Mouse (Mus musculus): ENCODE data around the gene Itpripl2. TPM values are rescaled to one million over a fixed set of nuclear protein-coding genes. Genes with fewer than 3 reads are reported as not detected.

The Itpripl2 gene
- 0.96 and 1.0 TPM in 2 replicates for polyA plus RNA-seq (2015; fragmentation: Nextera tagmentation; extraction: Ambion mirVana)

DNA sequence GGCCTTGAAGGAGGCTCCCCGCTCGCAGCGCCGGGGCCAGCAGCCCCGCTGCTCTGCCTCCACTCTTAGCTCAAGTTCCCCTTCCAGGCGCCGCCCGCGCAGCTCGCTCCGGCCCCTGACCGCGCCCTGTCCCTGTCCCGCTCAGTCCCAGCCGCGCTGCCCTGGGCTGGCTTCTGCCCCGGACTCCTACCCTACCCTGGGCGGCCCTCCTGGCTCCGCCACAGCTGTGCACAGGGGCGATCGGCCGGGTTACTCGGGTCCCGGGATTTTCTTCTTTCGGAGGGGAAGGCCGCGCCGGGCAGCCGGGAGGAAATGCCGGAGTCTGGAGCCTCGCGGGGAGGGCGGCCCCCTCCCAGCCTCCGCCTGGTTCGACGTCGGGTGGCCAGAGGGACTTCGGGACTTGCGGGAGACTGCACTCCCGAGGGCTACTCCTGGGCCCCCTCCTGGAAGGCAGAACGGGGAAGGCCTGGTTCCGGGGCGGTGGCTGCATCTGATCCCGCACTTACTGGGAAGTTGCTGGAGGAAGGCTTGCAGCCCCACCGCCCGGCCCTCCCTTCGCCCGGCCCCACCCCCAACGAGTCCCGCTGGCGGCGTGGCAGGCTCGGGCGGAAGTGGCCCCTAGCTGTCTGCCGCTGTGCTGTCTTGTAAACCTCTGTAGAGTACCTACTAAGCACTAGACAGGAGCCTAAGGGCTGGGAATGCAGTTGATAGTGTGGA lies at the start of gene Itpripl2:
Gene Itpripl2 (minus strand): TSS at position 545 of the 717 bp plus-strand sequence.
- H3K9ac ChIP-seq (ENCODE audit: low read depth, low read length): peak within 1 kb of the TSS; percentile 74
- peak; percentile 74 for ATAC-seq (ENCODE audit: low read depth)
- under 1% methylated on average over 50 of the region's 55 CpGs for WGBS (ENCODE audit: insufficient replicate concordance)
- H3K27ac ChIP-seq (ENCODE audit: low read length): peak within 1 kb of the TSS; percentile 81
- peak within 1 kb of the TSS; percentile 68 for H3K4me3 ChIP-seq (ENCODE audit: low read depth, low read length)
- no peaks in the 10 kb centered on the region for H3K36me3 ChIP-seq (ENCODE audit: control insufficient read depth, insufficient read depth)
- H3K9me3 ChIP-seq (replicated peaks; ENCODE audit: control insufficient read depth, low read length): no peaks in the 10 kb centered on the region
- H3K4me2 ChIP-seq (ENCODE audit: low read depth, low read length): peak within 1 kb of the TSS; percentile 58
- H3K4me1 ChIP-seq (ENCODE audit: control insufficient read depth, low read depth, low read length): peaks cover 4% of the 10 kb centered on the region
- peaks cover 14% of the 10 kb centered on the region for H3K27me3 ChIP-seq (ENCODE audit: control insufficient read depth, insufficient read depth, low read depth, low read length)

DNA sequence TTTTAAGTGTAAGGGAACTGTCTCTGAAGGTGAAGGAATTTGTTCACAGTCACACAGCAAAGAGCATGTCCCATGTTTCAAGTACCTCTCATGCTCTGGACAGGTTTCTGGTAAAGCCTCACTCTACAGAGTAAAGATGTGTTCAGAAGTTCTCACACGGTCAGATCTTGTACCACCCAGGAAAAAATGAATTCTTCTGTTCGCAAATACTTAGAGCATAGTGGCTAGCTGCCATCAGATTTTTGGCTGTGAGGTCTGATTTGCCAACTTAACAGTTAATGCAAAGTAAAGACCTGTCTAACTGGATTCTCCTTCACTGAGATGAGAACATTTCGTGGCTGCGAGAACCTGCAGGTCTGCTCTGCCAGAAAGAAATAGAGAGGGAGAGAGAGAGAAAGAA lies 43.3 kb upstream of the Itpripl2 start:
- H3K4me2 ChIP-seq (ENCODE audit: low read depth, low read length): no peak overlapping the region
- H3K27ac ChIP-seq (ENCODE audit: low read length): no peak overlapping the region
- H3K4me3 ChIP-seq (ENCODE audit: low read depth, low read length): no peak overlapping the region
- no peaks in the 10 kb centered on the region for H3K27me3 ChIP-seq (ENCODE audit: control insufficient read depth, insufficient read depth, low read depth, low read length)
- no peak overlapping the region for H3K9ac ChIP-seq (ENCODE audit: low read depth, low read length)
- no peaks in the 10 kb centered on the region for H3K9me3 ChIP-seq (replicated peaks; ENCODE audit: control insufficient read depth, low read length)
- no peaks in the 10 kb centered on the region for H3K36me3 ChIP-seq (ENCODE audit: control insufficient read depth, insufficient read depth)
- ATAC-seq (ENCODE audit: low read depth): no peak
- 67% methylated on average over 4 of the region's 4 CpGs for WGBS (ENCODE audit: insufficient replicate concordance)
- no peaks in the 10 kb centered on the region; the same call in 1 of the 2 replicates for H3K4me1 ChIP-seq (ENCODE audit: control insufficient read depth, low read depth, low read length)

DNA sequence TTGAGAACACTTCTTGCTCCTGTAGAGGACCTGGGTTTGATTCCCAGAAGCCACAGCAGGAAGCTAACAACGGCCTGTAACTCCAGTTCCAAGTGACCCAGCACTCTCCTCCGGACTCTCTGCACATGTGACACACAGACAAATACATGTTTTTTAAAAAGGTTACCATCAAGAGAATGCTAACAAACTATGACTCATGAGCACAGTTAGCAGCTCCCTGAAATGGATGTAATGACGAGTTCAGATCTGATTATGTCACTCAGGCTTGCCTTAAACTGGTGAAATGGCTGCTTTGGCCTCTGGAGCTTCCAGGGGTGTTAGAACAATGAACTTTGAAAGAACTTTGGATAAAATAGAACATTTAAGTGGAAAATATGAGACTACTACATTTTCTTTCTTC lies 42.6 kb upstream of the Itpripl2 start:
- Histone ChIP-seq H3K4me2 (ENCODE audit: low read depth, low read length) (no peak overlapping the region), H3K4me3 (ENCODE audit: low read depth, low read length) (no peak overlapping the region)

GRCm38 (mm10) chr7:118533178-118533578 lies 41.4 kb upstream of the Itpripl2 start, which contains the start of gene Coq7:
Gene Coq7, minus strand, starts transcription at chr7:118533356.
- Histone ChIP-seq H3K9me3 (replicated peaks; ENCODE audit: control insufficient read depth, low read length) (no peaks in the 10 kb centered on the region), H3K27me3 (ENCODE audit: control insufficient read depth, insufficient read depth, low read depth, low read length) (no peaks in the 10 kb centered on the region), H3K36me3 (ENCODE audit: control insufficient read depth, insufficient read depth) (no peaks in the 10 kb centered on the region), H3K27ac (ENCODE audit: low read length) (peak within 1 kb of the TSS; percentile 92), H3K4me3 (ENCODE audit: low read depth, low read length) (peak within 1 kb of the TSS; percentile 93), H3K4me1 (ENCODE audit: control insufficient read depth, low read depth, low read length) (no peaks in the 10 kb centered on the region; the same call in 1 of the 2 replicates), H3K9ac (ENCODE audit: low read depth, low read length) (peak within 1 kb of the TSS; percentile 85), H3K4me2 (ENCODE audit: low read depth, low read length) (peak within 1 kb of the TSS; percentile 83)
- 0% methylated on average over 31 of the region's 31 CpGs for WGBS (ENCODE audit: insufficient replicate concordance)
- ATAC-seq (ENCODE audit: low read depth): peak; percentile 99

More for the DNA sequence above, 42.6 kb upstream of the Itpripl2 start:
- Histone ChIP-seq H3K9ac (ENCODE audit: low read depth, low read length) (no peak overlapping the region), H3K27me3 (ENCODE audit: control insufficient read depth, insufficient read depth, low read depth, low read length) (no peaks in the 10 kb centered on the region), H3K9me3 (replicated peaks; ENCODE audit: control insufficient read depth, low read length) (no peaks in the 10 kb centered on the region), H3K36me3 (ENCODE audit: control insufficient read depth, insufficient read depth) (no peaks in the 10 kb centered on the region), H3K4me1 (ENCODE audit: control insufficient read depth, low read depth, low read length) (no peaks in the 10 kb centered on the region; the same call in 1 of the 2 replicates), H3K27ac (ENCODE audit: low read length) (no peak overlapping the region)
- no peak for ATAC-seq (ENCODE audit: low read depth)
- 58% methylated on average over 3 of the region's 3 CpGs for WGBS (ENCODE audit: insufficient replicate concordance)

- H3K4me1 ChIP-seq (ENCODE audit: control insufficient read depth, low read depth, low read length): no peaks in the 10 kb centered on the region; the same call in 1 of the 2 replicates
- ATAC-seq (ENCODE audit: low read depth): peak; percentile 95
- H3K4me3 ChIP-seq (ENCODE audit: low read depth, low read length): peak overlapping the region; percentile 93
- no peaks in the 10 kb centered on the region for H3K36me3 ChIP-seq (ENCODE audit: control insufficient read depth, insufficient read depth)
- H3K9ac ChIP-seq (ENCODE audit: low read depth, low read length): peak overlapping the region; percentile 85
- peak overlapping the region; percentile 83 for H3K4me2 ChIP-seq (ENCODE audit: low read depth, low read length)
- peak overlapping the region; percentile 92 for H3K27ac ChIP-seq (ENCODE audit: low read length)
- H3K9me3 ChIP-seq (replicated peaks; ENCODE audit: control insufficient read depth, low read length): no peaks in the 10 kb centered on the region
- H3K27me3 ChIP-seq (ENCODE audit: control insufficient read depth, insufficient read depth, low read depth, low read length): no peaks in the 10 kb centered on the region
- WGBS (ENCODE audit: insufficient replicate concordance): under 1% methylated on average over 36 of the region's 36 CpGs
Observed at GRCm38 (mm10) chr7:118532519-118533177, 40.9 kb upstream of the Itpripl2 start.

DNA sequence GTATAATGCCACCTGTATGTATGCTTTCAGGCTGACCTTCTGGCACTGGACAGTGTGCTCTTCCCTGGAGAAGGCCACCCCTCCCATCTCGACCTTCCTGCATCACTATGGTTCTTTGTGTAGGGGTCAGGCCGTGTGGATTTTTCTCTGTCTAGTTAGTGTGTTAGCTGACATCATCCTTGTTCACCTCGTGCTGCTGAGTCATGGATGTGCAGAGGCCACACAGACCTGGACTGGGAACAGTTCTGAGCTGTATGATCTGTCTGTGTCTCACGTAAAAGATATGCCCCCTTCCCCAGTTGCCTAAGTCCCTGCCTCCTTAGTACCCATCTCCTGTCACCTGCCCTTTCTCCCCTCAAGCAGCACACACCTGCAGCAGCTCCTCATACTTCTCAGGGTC lies 35.2 kb upstream of the Itpripl2 start:
- Histone ChIP-seq H3K27ac (ENCODE audit: low read length) (no peak overlapping the region), H3K9me3 (replicated peaks; ENCODE audit: control insufficient read depth, low read length) (no peaks in the 10 kb centered on the region), H3K36me3 (ENCODE audit: control insufficient read depth, insufficient read depth) (no peaks in the 10 kb centered on the region), H3K9ac (ENCODE audit: low read depth, low read length) (no peak overlapping the region), H3K4me3 (ENCODE audit: low read depth, low read length) (no peak overlapping the region), H3K4me1 (ENCODE audit: control insufficient read depth, low read depth, low read length) (no peaks in the 10 kb centered on the region), H3K27me3 (ENCODE audit: control insufficient read depth, insufficient read depth, low read depth, low read length) (no peaks in the 10 kb centered on the region), H3K4me2 (ENCODE audit: low read depth, low read length) (no peak overlapping the region)
- 58% methylated on average over 4 of the region's 4 CpGs for WGBS (ENCODE audit: insufficient replicate concordance)
- ATAC-seq (ENCODE audit: low read depth): no peak

- no peaks in the 10 kb centered on the region for H3K36me3 ChIP-seq (ENCODE audit: control insufficient read depth, insufficient read depth)
- ATAC-seq (ENCODE audit: low read depth): 0 out of 2 replicates have a peak, but pooled peaks have one; percentile 7
- H3K9me3 ChIP-seq (replicated peaks; ENCODE audit: control insufficient read depth, low read length): no peaks in the 10 kb centered on the region
- no peak overlapping the region for H3K9ac ChIP-seq (ENCODE audit: low read depth, low read length)
- no peaks in the 10 kb centered on the region for H3K27me3 ChIP-seq (ENCODE audit: control insufficient read depth, insufficient read depth, low read depth, low read length)
- H3K27ac ChIP-seq (ENCODE audit: low read length): no peak overlapping the region
- WGBS (ENCODE audit: insufficient replicate concordance): 29% methylated on average over 5 of the region's 5 CpGs
- H3K4me2 ChIP-seq (ENCODE audit: low read depth, low read length): no peak overlapping the region
- H3K4me1 ChIP-seq (ENCODE audit: control insufficient read depth, low read depth, low read length): no peaks in the 10 kb centered on the region
- H3K4me3 ChIP-seq (ENCODE audit: low read depth, low read length): no peak overlapping the region
Observed at GRCm38 (mm10) chr7:118522077-118522476, 30.3 kb upstream of the Itpripl2 start.

GRCm38 (mm10) chr7:118519661-118520060 lies 27.9 kb upstream of the Itpripl2 start:
- Histone ChIP-seq H3K4me2 (ENCODE audit: low read depth, low read length) (no peak overlapping the region), H3K36me3 (ENCODE audit: control insufficient read depth, insufficient read depth) (no peaks in the 10 kb centered on the region), H3K4me1 (ENCODE audit: control insufficient read depth, low read depth, low read length) (no peaks in the 10 kb centered on the region), H3K27ac (ENCODE audit: low read length) (no peak overlapping the region), H3K9me3 (replicated peaks; ENCODE audit: control insufficient read depth, low read length) (no peaks in the 10 kb centered on the region), H3K4me3 (ENCODE audit: low read depth, low read length) (no peak overlapping the region), H3K27me3 (ENCODE audit: control insufficient read depth, insufficient read depth, low read depth, low read length) (no peaks in the 10 kb centered on the region), H3K9ac (ENCODE audit: low read depth, low read length) (no peak overlapping the region)
- 63% methylated on average over 8 of the region's 8 CpGs for WGBS (ENCODE audit: insufficient replicate concordance)
- ATAC-seq (ENCODE audit: low read depth): no peak

DNA sequence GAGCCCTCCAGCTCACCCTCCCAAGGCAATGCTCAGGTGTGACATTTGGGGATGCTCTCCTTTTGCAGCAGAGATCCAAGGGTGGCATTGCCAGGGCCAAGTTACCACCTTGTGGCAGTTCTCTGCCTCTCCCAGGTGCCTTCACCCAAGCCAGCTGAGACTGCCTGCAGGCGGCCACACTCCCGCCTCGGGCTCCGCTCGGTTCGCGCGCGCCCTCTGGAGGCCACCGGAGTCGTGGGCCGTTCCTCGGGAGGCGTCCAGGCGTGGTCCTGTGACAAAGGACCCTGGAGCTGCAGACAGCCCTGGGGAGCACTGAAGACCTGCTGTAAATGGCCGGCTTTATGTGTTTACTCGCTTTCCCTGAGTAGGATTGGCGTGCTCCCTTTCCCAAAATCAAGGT lies 26.9 kb upstream of the Itpripl2 start:
- H3K4me2 ChIP-seq (ENCODE audit: low read depth, low read length): no peak overlapping the region
- no peak overlapping the region for H3K4me3 ChIP-seq (ENCODE audit: low read depth, low read length)
- no peak overlapping the region for H3K27ac ChIP-seq (ENCODE audit: low read length)
- ATAC-seq (ENCODE audit: low read depth): peak; percentile 64
- WGBS (ENCODE audit: insufficient replicate concordance): under 1% methylated on average over 18 of the region's 18 CpGs
- no peak overlapping the region for H3K9ac ChIP-seq (ENCODE audit: low read depth, low read length)
- H3K9me3 ChIP-seq (replicated peaks; ENCODE audit: control insufficient read depth, low read length): no peaks in the 10 kb centered on the region
- H3K36me3 ChIP-seq (ENCODE audit: control insufficient read depth, insufficient read depth): no peaks in the 10 kb centered on the region
- no peaks in the 10 kb centered on the region for H3K27me3 ChIP-seq (ENCODE audit: control insufficient read depth, insufficient read depth, low read depth, low read length)
- no peaks in the 10 kb centered on the region for H3K4me1 ChIP-seq (ENCODE audit: control insufficient read depth, low read depth, low read length)
